Mouse (Mus musculus) lung, postnatal 0 days (tissue): ENCODE measurements around the gene Naga. TPM values are rescaled to one million over a fixed set of nuclear protein-coding genes. Genes with fewer than 3 reads are reported as not detected.

Experiments used
- ATAC-seq: fragments of 200-750 bp; cut with Nextera tagmentation; 2 replicates; pipeline ENCODE4 v1.8.0; 2017; ENCODE audit warnings: moderate library complexity
- DNase-seq: peaks from one replicate; pipeline ENCODE4 v3.0.0-alpha.2; 2016; ENCODE audit warnings: low spot score
- H3K27ac ChIP-seq: fragments of 300-500 bp; sonication (generic); 2 replicates; pipeline ENCODE4 v1.5.1; 2014; ENCODE audit warnings: antibody characterized with exemption, mild to moderate bottlenecking, low read length, mixed read lengths
- H3K27me3 ChIP-seq: fragments of 300-500 bp; sonication (generic); replicated peaks from 2 replicates; pipeline ENCODE4 v1.6.1; 2014; ENCODE audit warnings: low read length, mixed read lengths; ENCODE audit not compliant: insufficient read depth
- H3K36me3 ChIP-seq: fragments of 300-500 bp; sonication (generic); 2 replicates; pipeline ENCODE4 v1.6.1; 2014; ENCODE audit warnings: low read length, mixed read lengths; ENCODE audit not compliant: insufficient read depth
- H3K4me1 ChIP-seq: fragments of 300-500 bp; sonication (generic); 2 replicates; pipeline ENCODE4 v1.6.1; 2014; ENCODE audit warnings: antibody characterized with exemption, low read depth, low read length, mixed read lengths; ENCODE audit not compliant: insufficient read depth
- H3K4me2 ChIP-seq: fragments of 300-500 bp; sonication (generic); replicated peaks from 2 replicates; pipeline ENCODE4 v1.6.1; 2014; ENCODE audit warnings: low read depth, mild to moderate bottlenecking, low read length, moderate library complexity, mixed read lengths
- H3K4me3 ChIP-seq: fragments of 300-500 bp; sonication (generic); 2 replicates; pipeline ENCODE4 v1.5.1; 2014; ENCODE audit warnings: low read depth, low read length
- H3K9ac ChIP-seq: fragments of 300-500 bp; sonication (generic); replicated peaks from 2 replicates; pipeline ENCODE4 v1.6.1; 2014; ENCODE audit warnings: low read depth, mild to moderate bottlenecking
- H3K9me3 ChIP-seq: fragments of 300-500 bp; sonication (generic); 2 replicates; pipeline ENCODE4 v1.6.1; 2016; ENCODE audit warnings: low read length, mixed read lengths
- CTCF ChIP-seq: IDR thresholded peaks from 2 replicates; pipeline ENCODE4 v1.5.1; 2016; ENCODE audit warnings: antibody characterized with exemption, mild to moderate bottlenecking
- EP300 ChIP-seq: IDR thresholded peaks from 2 replicates; pipeline ENCODE4 v1.6.1; 2016; ENCODE audit warnings: antibody characterized with exemption, mild to moderate bottlenecking, control low read depth
- WGBS: fragments of 180-500 bp; shearing (Covaris S2); extraction: QIAGEN DNeasy Blood & Tissue Kit; methylation state at CpG from one replicate; pipeline ENCODE4 v1.1.7; 2014; 5-methylcytosine and 5-hydroxymethylcytosine counted together
- polyA plus RNA-seq: library from polyadenylated mRNA; unstranded; fragments of >200 nt; fragmentation: Nextera tagmentation; extraction: Ambion mirVana; gene quantifications from 2 replicates; pipeline ENCODE4 v1.2.1, GENCODE M21; 2015

Gene Naga
- polyA plus RNA-seq, 1 experiment from 2014 or later = 73.0 TPM

GRCm38 (mm10) chr15:82340414-82341035 is 1.8 kb upstream of the Naga start:
- ATAC-seq = no peak
- peak; percentile 35 for DNase-seq
- WGBS = 31% methylated on average over 19 of the region's 21 CpGs

GRCm38 (mm10) chr15:82339634-82340254 is 1.0 kb upstream of the Naga start:
- no peak for ATAC-seq
- H3K4me2 ChIP-seq = no peak overlapping the region
- H3K9me3 ChIP-seq = no peaks in the 10 kb centered on the region
- peak overlapping the region; percentile 73; the same call in 1 of the 2 replicates for H3K27ac ChIP-seq
- H3K4me3 ChIP-seq = no peak overlapping the region
- no peaks in the 10 kb centered on the region for H3K27me3 ChIP-seq
- TF ChIP-seq EP300 = no peak
- TF ChIP-seq CTCF = no peak
- 58% methylated on average over 8 of the region's 8 CpGs for WGBS
- DNase-seq = peak; percentile 27
- H3K36me3 ChIP-seq = peaks cover 12% of the 10 kb centered on the region
- H3K4me1 ChIP-seq = peaks cover 7% of the 10 kb centered on the region; the same call in 1 of the 2 replicates
- no peak overlapping the region for H3K9ac ChIP-seq

More at GRCm38 (mm10) chr15:82340414-82341035, 1.8 kb upstream of the Naga start:
- Histone ChIP-seq H3K36me3 (peaks cover 4% of the 10 kb centered on the region), H3K27me3 (no peaks in the 10 kb centered on the region), H3K27ac (peak overlapping the region; percentile 73), H3K4me3 (peak overlapping the region; percentile 46), H3K4me2 (peak overlapping the region; percentile 79), H3K4me1 (peaks cover 7% of the 10 kb centered on the region; the same call in 1 of the 2 replicates), H3K9ac (peak overlapping the region; percentile 72), H3K9me3 (no peaks in the 10 kb centered on the region)
- no peak for TF ChIP-seq EP300
- no peak for TF ChIP-seq CTCF

DNA sequence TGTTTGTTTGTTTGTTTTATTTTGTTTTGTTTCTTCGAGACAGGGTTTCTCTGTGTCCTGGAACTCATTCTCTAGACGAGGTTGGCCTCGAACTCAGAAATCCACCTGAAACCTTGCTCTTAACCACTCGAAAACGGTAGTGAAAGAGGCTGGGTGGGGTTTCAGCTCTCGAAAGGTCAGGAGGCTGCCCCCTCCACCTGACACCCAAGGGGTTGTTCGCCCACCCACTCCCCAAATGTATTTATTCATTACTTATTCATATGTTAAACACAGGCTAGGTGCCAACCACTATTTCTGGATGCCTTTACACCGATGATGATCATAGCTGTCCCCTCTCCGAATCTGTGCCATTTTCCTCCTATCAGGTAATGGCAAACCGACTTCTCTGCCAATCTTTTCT is 425 bp upstream of the Naga start:
- ATAC-seq (no peak), DNase-seq (no peak)
- Histone ChIP-seq H3K27ac (peak overlapping the region; percentile 74; the same call in 1 of the 2 replicates), H3K36me3 (peaks cover 18% of the 10 kb centered on the region), H3K9me3 (no peaks in the 10 kb centered on the region), H3K4me2 (peak overlapping the region; percentile 64), H3K4me1 (peaks cover 7% of the 10 kb centered on the region; the same call in 1 of the 2 replicates), H3K27me3 (no peaks in the 10 kb centered on the region), H3K4me3 (peak overlapping the region; percentile 67), H3K9ac (peak overlapping the region; percentile 68; the same call in 1 of the 2 replicates)
- 47% methylated on average over 10 of the region's 10 CpGs for WGBS
- TF ChIP-seq EP300 (no peak), CTCF (no peak)

DNA sequence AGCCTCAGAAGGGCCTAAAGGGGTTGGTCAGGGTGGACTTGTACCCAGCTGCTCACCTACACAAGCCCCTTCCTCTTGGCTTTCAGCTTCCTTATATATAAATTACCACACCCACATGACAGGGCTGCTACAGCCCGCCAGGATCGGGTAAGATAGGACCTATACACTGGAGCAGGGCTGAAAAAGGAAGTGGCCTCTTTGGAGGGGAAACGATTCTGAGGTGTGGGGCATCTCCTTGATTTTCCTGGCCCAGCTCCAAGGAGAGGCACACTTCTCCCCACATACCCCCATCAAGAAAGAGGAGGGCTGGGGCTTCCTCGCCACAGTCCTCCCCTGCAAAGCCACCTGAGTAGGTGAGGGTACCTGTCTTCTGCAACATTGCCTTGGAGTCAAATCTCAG is 850 bp downstream of the Naga start:
- Histone ChIP-seq H3K9ac (peak overlapping the region; percentile 68), H3K9me3 (no peaks in the 10 kb centered on the region), H3K4me1 (peaks cover 7% of the 10 kb centered on the region; the same call in 1 of the 2 replicates), H3K36me3 (peaks cover 21% of the 10 kb centered on the region), H3K27me3 (no peaks in the 10 kb centered on the region), H3K27ac (no peak overlapping the region), H3K4me2 (peak overlapping the region; percentile 64), H3K4me3 (peak overlapping the region; percentile 67)
- DNase-seq (peak; percentile 48), ATAC-seq (no peak)
- WGBS = 8% methylated on average over 4 of the region's 4 CpGs
- no peak for TF ChIP-seq CTCF
- TF ChIP-seq EP300 = no peak

DNA sequence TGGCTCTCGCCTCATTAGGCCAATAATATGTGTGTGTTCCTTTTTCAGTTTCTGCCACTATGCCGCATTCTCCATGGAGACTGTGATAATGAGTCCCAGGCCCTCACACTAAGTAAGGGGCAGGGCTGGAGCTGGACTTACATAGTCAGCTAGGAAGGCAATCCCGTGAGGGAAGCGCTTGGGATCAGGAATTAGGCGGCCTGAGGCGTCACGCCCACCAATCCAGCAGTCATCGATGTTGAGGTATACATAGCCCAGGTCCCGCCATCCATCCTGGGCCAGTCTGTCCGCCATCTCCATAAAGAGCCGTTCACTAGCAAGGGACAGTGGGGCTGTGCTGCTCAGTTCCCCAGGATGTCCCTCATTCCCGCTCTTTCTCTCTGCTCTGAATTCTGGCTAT is 2.1 kb downstream of the Naga start:
- no peak overlapping the region for H3K9ac ChIP-seq
- TF ChIP-seq EP300 = no peak
- WGBS = 93% methylated on average over 12 of the region's 12 CpGs

DNA sequence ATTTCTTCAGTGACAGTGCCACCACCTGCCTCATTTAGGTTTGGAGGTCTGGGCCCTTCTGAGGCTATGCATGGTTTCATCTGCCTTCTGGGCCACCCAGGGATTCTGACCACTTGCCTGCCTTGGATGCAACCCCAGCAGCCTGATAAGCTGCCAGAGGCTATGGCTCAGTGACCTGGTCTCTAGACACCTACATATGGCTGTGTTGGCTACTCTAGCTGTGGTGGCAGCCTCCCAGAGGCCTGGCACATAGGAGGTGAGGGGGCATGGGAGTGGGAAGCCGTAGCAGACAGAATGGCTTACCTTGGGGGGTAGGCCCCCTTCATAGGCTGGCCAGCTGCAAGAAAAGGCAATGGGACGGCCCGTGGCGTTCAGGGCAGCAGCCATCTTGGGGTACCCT is 3.5 kb downstream of the Naga start:
- 95% methylated on average over 4 of the region's 4 CpGs for WGBS
- no peak overlapping the region for H3K4me3 ChIP-seq
- H3K4me2 ChIP-seq = no peak overlapping the region
- H3K9ac ChIP-seq = no peak overlapping the region
- no peaks in the 10 kb centered on the region for H3K27me3 ChIP-seq
- peaks cover 25% of the 10 kb centered on the region for H3K36me3 ChIP-seq
- no peak for ATAC-seq
- DNase-seq = no peak
- H3K4me1 ChIP-seq = peaks cover 7% of the 10 kb centered on the region; the same call in 1 of the 2 replicates
- H3K9me3 ChIP-seq = no peaks in the 10 kb centered on the region
- no peak overlapping the region for H3K27ac ChIP-seq
- TF ChIP-seq EP300 (no peak), CTCF (no peak)

More for the DNA sequence above, 2.1 kb downstream of the Naga start:
- Histone ChIP-seq H3K27me3 (no peaks in the 10 kb centered on the region), H3K4me1 (peaks cover 7% of the 10 kb centered on the region; the same call in 1 of the 2 replicates), H3K4me2 (no peak overlapping the region), H3K9me3 (no peaks in the 10 kb centered on the region), H3K36me3 (peaks cover 21% of the 10 kb centered on the region), H3K4me3 (no peak overlapping the region), H3K27ac (no peak overlapping the region)
- no peak for ATAC-seq
- no peak for DNase-seq
